Mouse (Mus musculus) forebrain, embryonic 13.5 days (tissue): ENCODE data around the gene Grin2c. TPM values are rescaled to one million over a fixed set of nuclear protein-coding genes. Genes with fewer than 3 reads are reported as not detected.

Experiments used
- ATAC-seq: fragments of 200-750 bp; cut with Nextera tagmentation; 2 replicates; pipeline ENCODE4 v1.8.0; 2017
- H3K27ac ChIP-seq: fragments of 300-500 bp; sonication (generic); 2 replicates; pipeline ENCODE4 v1.5.1; 2015; ENCODE audit warnings: inconsistent platforms, mild to moderate bottlenecking, moderate library complexity
- H3K27me3 ChIP-seq: fragments of 300-500 bp; sonication (generic); 2 replicates; pipeline ENCODE4 v1.6.1; 2015; ENCODE audit warnings: mild to moderate bottlenecking, inconsistent platforms
- H3K36me3 ChIP-seq: fragments of 300-500 bp; sonication (generic); 2 replicates; pipeline ENCODE4 v1.6.1; 2015; ENCODE audit warnings: mild to moderate bottlenecking, inconsistent platforms; ENCODE audit not compliant: poor library complexity, severe bottlenecking
- H3K4me1 ChIP-seq: fragments of 300-500 bp; sonication (generic); 2 replicates; pipeline ENCODE4 v1.6.1; 2015; ENCODE audit warnings: inconsistent platforms
- H3K4me2 ChIP-seq: fragments of 300-500 bp; sonication (generic); 2 replicates; pipeline ENCODE4 v1.6.1; 2015; ENCODE audit warnings: inconsistent platforms, mild to moderate bottlenecking, moderate library complexity
- H3K4me3 ChIP-seq: fragments of 300-500 bp; sonication (generic); 2 replicates; pipeline ENCODE4 v1.5.1; 2015; ENCODE audit warnings: mild to moderate bottlenecking, inconsistent platforms
- H3K9ac ChIP-seq: fragments of 300-500 bp; sonication (generic); 2 replicates; pipeline ENCODE4 v1.6.1; 2015; ENCODE audit warnings: mild to moderate bottlenecking, inconsistent platforms
- H3K9me3 ChIP-seq: fragments of 300-500 bp; sonication (generic); replicated peaks from 2 replicates; pipeline ENCODE4 v1.6.1; 2016; ENCODE audit warnings: inconsistent platforms
- WGBS: fragments of 180-500 bp; shearing (Covaris S2); methylation state at CpG from one replicate; pipeline ENCODE4 v1.1.7; 2015; 5-methylcytosine and 5-hydroxymethylcytosine counted together
- polyA plus RNA-seq: library from polyadenylated mRNA; unstranded; fragments of >200 nt; fragmentation: Nextera tagmentation; extraction: Ambion mirVana; gene quantifications from 2 replicates; pipeline ENCODE4 v1.2.1, GENCODE M21; 2015

The Grin2c gene
- polyA plus RNA-seq, 1 experiment from 2014 or later, result not detected

DNA sequence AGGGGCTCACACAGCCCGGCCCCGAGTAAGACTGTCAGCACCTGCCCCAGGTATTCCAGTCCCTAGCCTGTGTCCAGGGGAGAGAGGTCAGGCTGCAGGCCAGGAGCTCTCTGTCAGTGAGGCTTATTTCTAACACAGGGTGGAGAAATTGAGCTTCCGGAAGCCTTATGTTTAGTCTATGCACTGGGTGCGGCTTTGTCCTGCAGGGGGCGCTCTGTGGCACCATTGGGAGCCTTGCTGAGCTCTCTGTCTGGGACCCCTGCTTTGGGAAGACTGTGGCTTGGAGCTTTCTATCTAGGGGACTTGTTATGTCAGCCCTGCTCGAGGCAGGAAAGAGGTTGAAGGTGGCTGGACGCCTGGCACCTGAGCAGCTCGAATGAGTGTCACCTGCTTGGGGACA is 42.2 kb downstream of the Grin2c start:
- Histone ChIP-seq H3K4me1 (peaks cover 83% of the 10 kb centered on the region), H3K27me3 (no peaks in the 10 kb centered on the region), H3K4me3 (no peak overlapping the region), H3K9me3 (no peaks in the 10 kb centered on the region), H3K4me2 (no peak overlapping the region), H3K9ac (no peak overlapping the region), H3K27ac (peak overlapping the region; percentile 37; the same call in 1 of the 2 replicates), H3K36me3 (no peaks in the 10 kb centered on the region)
- whole genome bisulfite sequencing, result 34% methylated on average over 8 of the region's 8 CpGs
- ATAC-seq, result peak; percentile 46

DNA sequence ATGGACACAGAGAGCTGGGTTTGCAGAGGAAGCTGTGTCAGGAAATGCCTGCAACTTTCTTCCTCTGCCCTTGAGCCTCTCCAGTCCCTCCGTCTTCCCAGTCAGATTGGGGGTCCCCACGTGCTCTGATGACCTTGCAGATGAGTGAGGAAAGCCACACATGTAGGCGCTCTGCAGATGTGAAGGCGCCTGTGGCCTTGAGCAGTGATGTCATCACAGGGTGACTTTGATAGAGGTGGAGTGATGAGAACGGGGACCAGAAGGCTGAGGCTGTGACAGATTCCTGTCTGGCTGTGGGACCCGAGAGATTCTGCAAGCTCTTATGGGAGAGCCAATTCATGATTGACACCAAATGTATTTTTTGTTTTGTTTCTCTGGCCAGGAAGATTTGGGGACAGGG is 43.2 kb downstream of the Grin2c start:
- Histone ChIP-seq H3K4me2 (no peak overlapping the region), H3K27ac (no peak overlapping the region), H3K4me1 (peaks cover 73% of the 10 kb centered on the region), H3K36me3 (no peaks in the 10 kb centered on the region), H3K27me3 (no peaks in the 10 kb centered on the region), H3K9me3 (no peaks in the 10 kb centered on the region), H3K4me3 (no peak overlapping the region), H3K9ac (no peak overlapping the region)
- 83% methylated on average over 6 of the region's 6 CpGs for WGBS
- ATAC-seq, result no peak

DNA sequence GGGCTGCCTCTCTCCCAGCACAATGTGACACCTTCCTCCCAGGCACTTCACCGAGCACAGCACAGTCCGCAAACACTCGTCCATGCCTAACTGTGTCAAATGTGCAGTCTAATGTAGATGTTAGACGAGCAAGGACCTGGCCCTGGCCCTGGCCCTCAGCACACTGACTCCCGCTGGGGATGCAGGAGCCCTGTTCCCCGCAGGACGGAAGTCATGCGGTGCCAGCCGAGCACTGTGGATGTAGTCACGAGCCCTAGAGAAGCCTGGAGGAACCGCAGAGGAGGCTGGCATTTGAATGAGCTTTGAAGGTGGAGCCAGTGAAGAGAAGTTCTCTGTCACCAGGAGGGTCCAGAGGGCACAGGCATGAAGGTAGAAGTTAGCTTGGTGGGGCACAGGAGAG is 43.6 kb downstream of the Grin2c start:
- H3K27ac ChIP-seq, result no peak overlapping the region
- peaks cover 69% of the 10 kb centered on the region for H3K4me1 ChIP-seq
- no peak overlapping the region for H3K4me3 ChIP-seq
- 68% methylated on average over 11 of the region's 11 CpGs for WGBS
- H3K9me3 ChIP-seq, result no peaks in the 10 kb centered on the region
- H3K36me3 ChIP-seq, result no peaks in the 10 kb centered on the region
- no peaks in the 10 kb centered on the region for H3K27me3 ChIP-seq
- no peak for ATAC-seq
- no peak overlapping the region for H3K9ac ChIP-seq
- H3K4me2 ChIP-seq, result no peak overlapping the region

DNA sequence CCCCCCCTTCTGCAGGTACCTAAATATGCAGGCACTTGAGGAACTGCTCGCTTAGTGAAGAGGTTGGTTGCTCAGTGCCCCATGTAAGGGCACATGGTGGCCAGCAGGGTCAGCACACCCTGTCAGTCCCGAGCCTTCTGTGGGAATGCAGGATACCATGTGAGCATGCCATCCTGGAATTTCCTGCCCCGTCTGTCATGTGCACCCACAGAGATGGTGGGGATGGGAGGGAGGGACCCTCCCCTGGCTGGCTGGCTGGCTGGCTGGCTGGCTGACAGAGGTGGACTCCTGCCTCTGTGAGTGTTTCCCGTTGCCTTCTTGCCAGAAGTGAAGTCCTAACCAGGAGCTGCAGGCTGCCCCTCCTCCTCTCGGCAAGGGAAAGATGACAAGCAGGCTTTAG is 44.5 kb downstream of the Grin2c start:
- Histone ChIP-seq H3K9me3 (no peaks in the 10 kb centered on the region), H3K27ac (no peak overlapping the region; the same call in 1 of the 2 replicates), H3K27me3 (no peaks in the 10 kb centered on the region), H3K4me1 (peaks cover 65% of the 10 kb centered on the region), H3K36me3 (no peaks in the 10 kb centered on the region), H3K4me3 (no peak overlapping the region), H3K4me2 (no peak overlapping the region), H3K9ac (peak overlapping the region; percentile 31; the same call in 1 of the 2 replicates)
- ATAC-seq, result no peak
- 47% methylated on average over 5 of the region's 5 CpGs for WGBS

DNA sequence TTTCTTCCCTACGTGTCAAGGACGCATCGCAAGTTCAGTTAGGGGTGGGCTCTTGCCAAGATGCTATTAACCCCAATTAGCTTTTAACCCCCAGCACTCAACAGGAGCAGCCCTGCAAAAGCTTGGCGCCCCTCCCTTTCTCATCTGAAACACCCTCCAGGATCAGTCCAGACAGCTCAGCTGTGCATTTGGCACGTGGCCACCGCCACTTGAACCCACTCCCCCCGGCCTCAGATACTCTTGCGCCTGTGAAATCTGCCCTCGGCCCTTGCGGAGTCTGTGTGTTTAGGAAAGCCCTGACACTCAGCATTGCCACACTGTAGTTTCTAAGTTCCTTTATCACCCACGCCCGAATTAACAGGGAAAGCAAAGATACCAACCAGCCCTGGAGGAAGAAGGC is 45.0 kb downstream of the Grin2c start:
- peaks cover 65% of the 10 kb centered on the region for H3K4me1 ChIP-seq
- H3K27me3 ChIP-seq, result no peaks in the 10 kb centered on the region
- ATAC-seq, result no peak
- H3K36me3 ChIP-seq, result no peaks in the 10 kb centered on the region
- no peak overlapping the region for H3K4me3 ChIP-seq
- H3K9me3 ChIP-seq, result no peaks in the 10 kb centered on the region
- WGBS, result 38% methylated on average over 12 of the region's 12 CpGs
- H3K27ac ChIP-seq, result no peak overlapping the region
- H3K9ac ChIP-seq, result no peak overlapping the region
- H3K4me2 ChIP-seq, result no peak overlapping the region

DNA sequence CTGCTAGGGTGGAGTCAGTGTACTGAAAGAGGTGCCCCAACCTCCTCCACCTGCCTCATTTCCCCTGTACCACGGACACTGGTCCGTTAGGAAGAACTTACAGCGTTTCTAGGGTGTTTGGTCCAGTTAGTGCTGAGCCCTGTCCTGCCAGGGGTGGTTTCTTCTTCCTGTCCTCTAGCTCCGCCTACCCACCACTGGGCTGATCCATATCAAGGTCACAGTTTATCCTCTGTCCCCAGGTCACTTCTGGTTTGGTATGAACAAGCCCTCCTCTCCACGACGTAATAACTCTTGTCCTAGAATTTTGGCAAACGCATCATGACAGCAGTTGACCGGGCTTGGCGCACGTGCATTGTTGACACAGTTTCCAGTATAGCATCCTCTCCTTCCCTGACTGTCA is 47.4 kb downstream of the Grin2c start:
- 93% methylated on average over 10 of the region's 10 CpGs for WGBS
- H3K9me3 ChIP-seq, result no peaks in the 10 kb centered on the region

DNA sequence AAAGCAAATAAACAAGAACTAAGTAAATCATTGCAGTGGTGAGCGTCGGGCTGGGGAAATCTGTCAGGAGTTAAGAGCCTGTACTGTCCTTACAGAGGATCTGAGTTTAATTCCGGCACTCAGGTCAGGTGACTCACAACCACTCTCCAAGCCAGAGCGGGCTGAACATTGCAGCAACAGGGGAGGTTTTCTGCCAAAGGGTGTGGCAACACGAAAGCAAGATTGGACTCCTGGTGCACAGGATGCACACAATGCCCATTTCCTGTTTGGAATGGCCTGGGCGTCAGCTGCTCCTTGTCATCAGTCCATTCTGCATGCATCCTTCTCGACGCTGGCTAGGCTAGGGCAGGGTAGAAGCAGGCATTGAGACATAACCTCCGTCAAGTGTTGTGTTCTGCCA is 47.8 kb downstream of the Grin2c start:
- Histone ChIP-seq H3K4me1 (peaks cover 37% of the 10 kb centered on the region), H3K9me3 (no peaks in the 10 kb centered on the region), H3K27me3 (no peaks in the 10 kb centered on the region), H3K27ac (no peak overlapping the region), H3K4me3 (no peak overlapping the region), H3K36me3 (no peaks in the 10 kb centered on the region), H3K4me2 (no peak overlapping the region), H3K9ac (no peak overlapping the region)
- no peak for ATAC-seq
- WGBS, result 83% methylated on average over 9 of the region's 9 CpGs

More for the DNA sequence above, 47.4 kb downstream of the Grin2c start:
- no peaks in the 10 kb centered on the region for H3K27me3 ChIP-seq
- ATAC-seq, result no peak
- peaks cover 41% of the 10 kb centered on the region for H3K4me1 ChIP-seq
- no peak overlapping the region for H3K4me3 ChIP-seq
- H3K4me2 ChIP-seq, result no peak overlapping the region
- H3K27ac ChIP-seq, result no peak overlapping the region
- no peak overlapping the region for H3K9ac ChIP-seq
- H3K36me3 ChIP-seq, result no peaks in the 10 kb centered on the region

DNA sequence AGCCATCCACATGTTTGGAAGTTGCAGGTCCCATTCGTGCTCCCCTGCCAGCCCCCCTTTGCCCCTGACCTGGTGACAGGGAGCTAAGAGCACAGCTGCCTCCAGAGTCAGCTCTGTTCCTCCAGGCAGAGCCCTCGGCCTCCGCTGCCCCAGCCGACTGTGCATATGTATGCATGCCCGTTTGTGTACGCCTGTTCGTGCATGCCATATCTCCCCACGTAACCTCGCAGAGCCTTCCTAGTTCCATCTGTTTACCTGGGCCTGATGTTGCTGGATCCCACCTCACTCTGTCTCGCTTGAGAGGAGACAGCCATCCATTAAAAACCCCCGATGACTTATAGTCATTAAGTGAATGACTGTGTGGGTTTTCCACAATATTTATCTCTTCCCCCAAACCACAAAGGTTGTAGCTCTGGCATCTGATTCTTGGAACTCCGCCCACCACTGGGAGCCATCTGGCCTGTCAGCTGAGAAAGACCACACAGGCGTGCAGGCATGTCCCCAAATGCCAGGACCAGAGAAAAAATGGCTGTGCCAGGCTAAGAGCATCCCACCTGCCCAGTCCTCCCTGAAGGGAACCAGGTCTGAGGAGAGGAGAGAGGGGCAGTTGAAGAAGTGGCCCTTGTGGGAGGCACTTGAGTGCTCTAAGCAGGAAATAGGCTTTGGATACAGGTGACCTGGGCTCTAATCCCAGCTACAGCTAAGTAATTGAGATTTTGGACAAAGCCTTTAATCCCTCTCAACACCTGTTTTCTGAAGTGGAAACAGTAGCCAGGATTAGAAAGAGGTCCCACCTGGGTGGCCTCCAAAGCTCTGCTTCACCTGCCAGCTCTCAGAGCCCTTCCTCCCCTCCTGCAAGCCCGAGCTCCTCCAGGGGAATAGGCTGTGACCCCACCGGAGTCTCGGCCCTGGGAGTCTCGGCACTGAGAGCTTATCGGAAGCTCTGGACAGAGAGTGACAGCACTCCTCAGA is 49.3 kb downstream of the Grin2c start:
- H3K27me3 ChIP-seq, result no peaks in the 10 kb centered on the region

DNA sequence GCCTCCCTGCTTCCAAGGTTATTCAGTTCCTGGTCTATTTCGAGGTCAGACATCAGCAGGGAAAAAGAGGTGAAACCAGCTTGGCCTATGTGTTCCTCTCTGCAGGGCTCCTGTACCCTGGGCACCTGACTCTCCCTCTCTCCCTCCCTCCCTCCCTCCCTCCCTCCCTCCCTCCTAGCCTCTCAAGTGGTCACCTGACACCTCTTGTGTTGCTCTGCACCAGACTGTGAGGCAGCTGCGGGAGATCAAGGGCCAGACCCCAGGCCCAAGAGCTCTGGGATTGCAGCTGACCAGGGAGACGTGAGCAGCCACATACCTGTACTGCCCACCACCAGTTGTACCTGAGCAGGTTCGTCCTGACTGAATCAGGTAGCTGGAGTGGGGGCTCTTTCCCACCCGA is 51.9 kb downstream of the Grin2c start:
- Histone ChIP-seq H3K9me3 (no peaks in the 10 kb centered on the region), H3K27me3 (no peaks in the 10 kb centered on the region), H3K4me3 (no peak overlapping the region), H3K36me3 (no peaks in the 10 kb centered on the region), H3K9ac (no peak overlapping the region), H3K4me2 (no peak overlapping the region), H3K4me1 (peaks cover 14% of the 10 kb centered on the region), H3K27ac (no peak overlapping the region)
- no peak for ATAC-seq
- 44% methylated on average over 5 of the region's 5 CpGs for WGBS

More for the DNA sequence above, 49.3 kb downstream of the Grin2c start:
- Histone ChIP-seq H3K27ac (no peak overlapping the region), H3K4me3 (no peak overlapping the region), H3K9me3 (no peaks in the 10 kb centered on the region), H3K4me1 (peaks cover 30% of the 10 kb centered on the region), H3K9ac (peak overlapping the region; percentile 22; the same call in 1 of the 2 replicates), H3K36me3 (no peaks in the 10 kb centered on the region), H3K4me2 (no peak overlapping the region)
- WGBS, result 56% methylated on average over 18 of the region's 18 CpGs
- ATAC-seq, result no peak

DNA sequence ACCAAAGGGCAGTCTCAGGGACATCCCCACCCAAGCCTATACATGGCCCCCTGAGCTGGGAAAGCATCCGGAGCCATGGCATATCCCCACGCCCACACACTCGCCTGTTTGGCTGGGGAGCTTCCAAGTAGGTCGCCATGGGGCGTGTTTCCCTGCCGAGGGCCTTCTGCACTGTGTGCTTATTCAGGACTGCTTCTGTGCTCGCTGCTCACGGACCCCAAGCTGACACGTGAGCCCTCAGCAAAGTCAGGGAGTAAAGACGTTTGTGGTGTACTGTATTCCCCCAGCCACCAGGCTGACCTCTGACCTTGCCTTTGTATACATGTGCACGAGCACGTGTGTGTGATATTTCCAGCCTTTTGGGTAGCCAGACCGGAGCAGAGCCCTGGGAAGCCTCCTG is 54.9 kb downstream of the Grin2c start:
- 60% methylated on average over 13 of the region's 13 CpGs for WGBS
- no peaks in the 10 kb centered on the region for H3K9me3 ChIP-seq
- H3K9ac ChIP-seq, result no peak overlapping the region
- no peak overlapping the region for H3K4me2 ChIP-seq
- H3K4me3 ChIP-seq, result no peak overlapping the region
- H3K4me1 ChIP-seq, result peaks cover 12% of the 10 kb centered on the region
- peaks cover 21% of the 10 kb centered on the region for H3K36me3 ChIP-seq
- no peak overlapping the region for H3K27ac ChIP-seq
- no peaks in the 10 kb centered on the region for H3K27me3 ChIP-seq
- ATAC-seq, result no peak

DNA sequence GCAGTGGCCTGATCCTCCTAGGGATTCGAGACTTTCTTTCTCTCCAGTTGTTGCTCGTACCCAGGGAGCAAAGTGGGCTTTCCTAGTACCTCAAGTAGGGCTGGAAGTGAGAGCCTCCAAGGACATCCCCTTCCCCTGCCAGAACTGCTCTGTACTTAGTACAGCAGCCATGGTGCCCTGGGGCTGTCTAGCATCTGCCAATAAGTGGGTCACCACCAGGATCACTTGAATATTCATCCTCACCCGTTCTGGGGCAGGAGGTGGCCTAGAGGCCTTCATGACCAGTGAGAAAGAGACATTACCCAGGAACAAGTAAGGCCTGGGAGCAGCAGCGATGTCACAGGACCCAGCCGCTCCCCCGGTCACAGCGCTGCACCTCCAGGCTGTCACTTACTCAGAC is 57.1 kb downstream of the Grin2c start:
- ATAC-seq, result no peak
- Histone ChIP-seq H3K27me3 (no peaks in the 10 kb centered on the region), H3K4me3 (no peak overlapping the region), H3K36me3 (peaks cover 43% of the 10 kb centered on the region), H3K4me1 (peaks cover 11% of the 10 kb centered on the region), H3K27ac (no peak overlapping the region), H3K9me3 (no peaks in the 10 kb centered on the region), H3K4me2 (no peak overlapping the region), H3K9ac (no peak overlapping the region)
- 76% methylated on average over 7 of the region's 7 CpGs for WGBS

DNA sequence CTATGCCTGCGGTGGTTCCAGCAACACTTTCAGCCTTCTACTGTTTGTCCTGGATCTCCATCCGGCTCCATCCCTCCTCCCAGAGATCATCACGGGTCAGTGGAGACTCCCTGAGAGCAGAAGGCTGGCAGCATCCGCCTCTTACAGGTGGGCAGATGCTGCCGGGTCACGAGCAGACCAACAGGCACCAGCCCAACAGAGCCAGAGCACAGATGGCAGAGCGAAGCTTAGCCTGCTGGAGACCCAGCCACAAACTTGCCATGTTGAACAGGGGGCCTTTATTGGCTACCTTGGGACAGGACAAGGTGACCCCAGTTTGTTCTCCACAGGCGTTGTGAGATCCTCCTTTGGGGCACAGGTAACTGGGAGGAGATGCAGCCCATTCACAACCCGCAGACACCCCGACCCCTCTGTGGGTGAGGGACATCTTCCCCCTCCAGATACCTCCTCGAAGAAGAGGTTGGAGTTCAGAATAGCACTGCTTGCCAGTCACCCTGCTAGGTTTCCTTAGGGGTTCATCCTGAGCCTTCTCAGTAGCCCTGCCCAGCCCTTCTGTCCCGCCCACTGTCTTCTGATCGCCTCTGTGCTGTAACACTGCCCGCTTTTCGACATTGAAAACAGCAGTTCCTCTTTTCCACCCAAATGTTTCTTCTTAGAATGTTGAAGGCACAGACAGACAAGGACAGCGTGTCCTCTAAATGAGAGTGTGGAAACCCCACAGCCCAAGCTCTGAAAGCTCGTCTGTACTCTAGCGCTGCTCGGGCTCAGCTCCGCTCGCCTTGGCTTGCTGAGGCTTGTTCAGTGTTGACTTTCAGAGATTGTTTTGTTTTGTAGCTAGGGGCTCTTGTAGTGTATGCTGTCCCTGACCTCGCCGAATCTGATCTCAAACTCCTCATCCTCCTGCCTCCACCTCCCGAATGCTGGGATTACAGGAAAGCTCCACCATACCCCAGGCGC is 58.0 kb downstream of the Grin2c start:
- Histone ChIP-seq H3K4me1 (peaks cover 11% of the 10 kb centered on the region), H3K27ac (no peak overlapping the region), H3K9me3 (no peaks in the 10 kb centered on the region), H3K27me3 (no peaks in the 10 kb centered on the region), H3K4me3 (no peak overlapping the region), H3K4me2 (no peak overlapping the region), H3K36me3 (peaks cover 47% of the 10 kb centered on the region), H3K9ac (no peak overlapping the region)
- ATAC-seq, result no peak
- 81% methylated on average over 25 of the region's 25 CpGs for WGBS
